Mouse (Mus musculus) spleen, adult 12 weeks (tissue): ENCODE data around the gene Sestd1.

ENCODE experiments used
- DNase-seq: peaks from one replicate; pipeline ENCODE4 v3.0.0; 2022; ENCODE audit warnings: low spot score

Gene Sestd1

DNA sequence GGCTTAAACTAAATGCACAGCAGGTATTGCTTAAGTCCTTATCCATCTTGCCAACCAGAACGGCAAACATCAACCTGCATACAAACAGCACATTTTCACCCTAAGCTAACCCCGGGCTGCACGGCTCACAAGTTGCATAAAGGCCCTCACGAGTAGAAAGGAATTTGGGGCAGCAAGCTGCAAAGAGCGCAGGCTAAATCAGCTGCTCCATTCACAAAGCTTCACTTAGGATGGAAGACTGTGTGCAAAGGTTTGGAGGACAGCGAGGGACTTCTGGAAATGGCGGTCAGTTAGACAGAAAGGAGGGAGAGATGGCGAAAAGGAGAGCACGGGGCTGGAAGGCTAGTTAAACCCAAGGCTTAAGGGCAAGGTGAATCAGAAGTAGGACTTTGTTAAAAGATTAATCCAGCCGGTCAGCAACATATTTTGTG is 108.1 kb downstream of the Sestd1 start:
- no peak for DNase-seq

DNA sequence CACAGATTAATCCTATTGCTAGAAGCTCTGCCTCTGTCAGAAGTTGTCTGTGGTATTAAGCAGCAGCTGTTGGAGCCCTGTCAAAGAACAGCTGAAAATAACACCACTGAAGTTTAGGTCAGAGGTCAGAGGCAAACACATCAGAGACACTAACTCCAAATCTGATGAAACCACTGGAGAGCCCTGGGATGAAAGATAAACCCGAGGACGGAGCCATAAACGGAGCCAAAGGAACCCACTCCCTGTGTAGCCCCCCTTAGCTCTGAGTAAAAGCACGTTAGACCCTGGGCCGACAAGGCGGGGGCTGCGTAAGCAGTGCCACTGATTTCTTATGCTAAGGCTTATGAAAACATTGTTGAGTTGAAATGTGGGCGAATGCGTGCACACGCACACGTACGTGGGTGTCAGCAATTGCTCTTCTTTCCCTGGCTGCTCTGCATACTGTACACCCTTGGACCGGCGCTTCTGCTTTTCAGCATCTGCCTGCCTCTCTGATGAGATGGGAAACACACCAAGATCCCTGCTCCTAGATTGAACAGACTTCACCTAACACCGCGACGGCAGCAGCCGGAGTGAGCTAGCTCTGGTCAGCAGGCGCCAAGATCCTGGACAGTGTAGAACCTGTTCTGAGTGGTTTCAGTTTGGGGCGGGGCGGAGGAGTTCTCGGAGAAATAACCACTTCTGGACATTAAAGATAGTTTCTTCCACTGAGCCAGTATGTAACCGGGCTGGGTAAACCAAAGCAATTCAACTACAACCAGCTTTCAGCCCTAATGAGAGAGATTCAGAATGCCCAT is 108.8 kb downstream of the Sestd1 start:
- DNase-seq = no peak

DNA sequence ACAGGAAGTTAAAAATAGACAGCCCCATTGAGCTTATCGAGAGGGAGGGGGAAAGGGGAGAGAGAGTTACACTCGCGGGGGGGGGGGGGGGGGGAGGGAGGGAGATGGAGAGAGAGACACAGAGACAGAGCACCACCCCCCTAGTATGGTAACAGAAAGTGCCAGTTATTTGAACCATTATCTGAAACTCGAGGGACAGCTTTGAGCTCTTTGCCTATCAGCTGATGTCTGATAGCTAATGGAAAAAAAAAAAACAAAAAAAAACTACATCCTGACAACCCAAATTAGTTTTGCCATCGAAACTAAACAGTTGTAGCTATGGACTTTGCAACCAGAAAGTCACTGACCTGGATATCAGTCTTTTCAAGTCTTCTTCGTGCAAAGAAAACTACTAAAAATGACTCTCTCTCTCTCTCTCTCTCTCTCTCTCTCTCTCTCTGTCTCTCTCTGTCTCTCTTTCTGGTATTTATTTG is 109.7 kb downstream of the Sestd1 start, which contains the start of gene Ccdc141:
Ccdc141 (minus strand) TSS at position 4 of the 473 bp plus-strand sequence.
- no peak for DNase-seq

DNA sequence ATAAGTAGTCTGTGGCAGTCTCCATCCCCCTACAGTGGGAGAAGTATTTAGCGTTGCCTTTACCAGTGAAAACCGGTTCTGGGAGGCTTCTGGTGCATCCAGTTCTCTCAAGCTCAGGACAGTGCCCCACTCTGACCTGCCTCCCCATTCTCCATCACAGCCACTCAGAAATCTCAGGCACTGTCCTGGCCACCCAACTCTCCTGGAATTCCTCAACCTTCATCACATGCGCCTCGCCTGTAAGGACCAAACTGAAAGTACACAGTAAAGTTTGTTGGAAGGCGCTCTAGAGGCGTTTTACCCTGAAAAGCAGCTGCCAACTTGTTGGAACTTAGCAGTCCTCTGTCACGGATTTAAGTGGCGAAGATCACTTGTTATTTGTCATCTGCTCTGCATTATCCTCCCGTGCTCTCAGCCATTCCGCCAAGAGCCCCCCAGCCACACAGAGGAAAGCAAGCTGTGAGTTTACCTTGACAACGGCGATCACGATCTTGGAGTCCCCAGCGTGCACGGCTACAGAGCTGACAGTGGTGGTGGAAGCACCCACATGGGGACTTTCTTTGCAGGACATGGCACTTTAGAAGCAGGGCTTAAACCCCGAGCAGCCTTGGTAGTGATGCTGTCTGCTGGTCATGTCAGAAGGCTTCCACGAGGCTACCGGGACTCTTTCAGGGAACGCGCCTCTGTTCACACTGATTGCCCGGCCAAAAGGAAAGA is 110.3 kb downstream of the Sestd1 start:
- DNase-seq = peak; percentile 23

DNA sequence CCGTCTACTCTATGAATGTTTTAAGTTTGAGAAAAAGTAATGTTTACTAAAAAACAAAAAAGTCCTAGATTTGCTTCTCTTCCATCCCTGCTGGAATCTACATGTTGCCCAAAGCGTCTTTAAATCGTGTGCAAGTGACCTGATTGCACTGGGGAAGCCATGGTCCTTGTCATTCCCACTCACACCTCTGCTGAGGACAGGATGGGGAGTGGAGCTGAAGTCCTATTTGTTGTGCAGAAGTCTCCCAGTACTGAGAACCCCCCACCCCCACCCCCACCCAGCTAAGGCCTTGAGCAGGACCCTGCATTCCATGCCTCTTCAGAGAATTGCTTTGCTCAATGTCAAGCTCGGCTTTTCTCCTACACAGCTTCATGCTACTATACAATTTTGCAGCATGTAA is 111.2 kb downstream of the Sestd1 start:
- no peak for DNase-seq

DNA sequence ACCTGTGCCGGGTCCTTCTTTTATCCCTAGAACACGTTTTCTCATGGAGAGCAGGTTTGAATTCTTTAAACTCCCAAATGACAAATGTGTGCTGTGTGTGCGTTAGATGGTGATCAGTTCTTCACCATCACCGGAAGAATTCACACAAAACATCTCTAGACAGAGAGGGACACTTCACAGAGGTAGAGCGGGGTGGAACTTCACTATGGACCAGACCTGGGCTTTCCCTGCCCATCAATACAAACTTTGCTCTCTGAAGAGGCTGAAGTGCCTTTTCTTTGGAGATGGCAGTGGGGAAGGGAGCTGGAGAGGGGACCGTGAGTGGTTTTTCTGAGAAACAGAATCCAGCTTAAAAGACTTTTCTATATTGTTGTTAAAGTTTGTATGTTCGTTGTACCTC is 111.6 kb downstream of the Sestd1 start:
- DNase-seq = no peak

DNA sequence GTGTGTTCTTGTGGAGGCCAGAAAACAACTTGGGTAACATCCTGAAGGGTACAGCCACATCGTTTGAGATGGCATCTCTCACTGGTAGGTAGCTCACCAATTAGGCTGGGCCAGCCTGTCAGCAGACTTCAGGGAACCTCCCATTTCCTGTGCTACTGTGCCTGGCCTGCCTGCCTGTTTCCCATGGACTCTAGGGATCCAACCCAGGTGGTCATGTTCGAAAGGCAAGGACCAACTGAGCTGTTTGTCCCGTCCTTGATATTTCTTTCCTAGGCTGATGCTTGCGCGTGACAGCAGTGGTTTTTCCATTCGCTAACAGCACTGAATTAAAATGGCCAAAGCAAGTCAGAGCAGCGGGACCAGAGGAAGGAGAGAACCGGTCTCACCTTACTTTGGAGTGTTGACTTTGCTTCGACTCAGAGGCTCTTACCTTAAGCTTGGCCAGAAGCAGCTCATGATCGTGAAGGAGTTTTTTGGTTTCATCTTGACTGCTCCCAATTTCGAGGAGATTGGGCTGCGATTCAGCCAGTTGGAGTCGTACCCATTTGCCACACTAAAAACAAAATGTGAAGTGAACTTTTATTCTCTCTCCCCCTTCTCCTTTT is 112.2 kb downstream of the Sestd1 start:
- no peak for DNase-seq

DNA sequence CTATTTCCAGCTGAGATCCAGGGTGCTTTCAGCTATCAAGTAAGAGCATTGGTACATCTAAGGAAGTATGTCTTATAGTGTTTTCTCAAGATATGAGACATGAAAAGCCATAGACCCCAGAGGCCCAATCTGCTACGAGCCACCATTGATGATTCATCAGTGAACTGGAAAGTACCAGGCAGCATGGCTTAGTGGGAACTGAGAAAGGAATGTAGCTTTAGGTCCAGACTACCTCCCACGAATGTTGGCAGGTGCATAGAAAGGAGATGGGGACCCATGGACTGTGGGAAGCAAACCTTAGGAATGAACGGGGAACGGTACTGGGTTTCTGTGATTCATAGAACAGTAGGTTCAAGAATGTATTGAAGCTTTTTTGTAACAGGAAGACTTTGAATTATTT is 114.0 kb downstream of the Sestd1 start:
- DNase-seq = no peak

DNA sequence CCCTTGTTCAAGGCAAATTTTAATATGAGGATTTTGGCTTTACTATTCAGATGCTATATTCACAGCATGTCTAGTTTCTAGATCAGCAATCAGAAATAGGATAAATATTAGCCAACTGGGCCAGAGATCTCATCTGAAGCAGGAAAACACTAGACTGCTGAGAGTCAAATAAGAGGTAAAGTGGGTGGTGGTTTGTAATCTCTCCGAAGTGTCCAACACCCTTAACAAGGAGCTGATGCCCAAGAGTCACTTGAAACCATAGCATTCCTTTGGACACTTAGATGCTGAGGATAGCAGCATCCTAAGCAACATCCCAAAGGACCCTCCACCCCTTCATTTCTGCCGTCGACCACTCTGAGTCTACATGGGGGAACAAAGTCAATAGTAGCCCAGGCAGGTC is 115.7 kb downstream of the Sestd1 start:
- no peak for DNase-seq

DNA sequence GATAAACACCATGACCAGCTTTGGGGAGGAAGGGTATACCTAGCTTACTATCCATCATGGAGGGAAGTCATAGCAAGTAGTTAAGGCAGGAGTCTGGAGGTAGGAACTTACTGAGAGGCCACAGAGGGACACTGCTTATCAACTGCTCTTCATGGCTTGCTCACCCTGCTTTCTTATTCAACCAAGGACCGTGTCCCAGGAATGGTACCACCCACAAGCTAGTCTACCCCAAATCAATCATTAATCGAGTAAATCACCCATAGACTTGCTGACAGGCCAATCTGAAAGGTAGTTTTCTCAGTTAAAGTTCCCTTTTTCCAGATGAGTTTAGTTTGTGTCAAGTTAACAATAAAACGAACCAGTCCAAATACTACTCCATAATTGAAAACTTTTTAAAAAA is 117.0 kb downstream of the Sestd1 start:
- DNase-seq = no peak

DNA sequence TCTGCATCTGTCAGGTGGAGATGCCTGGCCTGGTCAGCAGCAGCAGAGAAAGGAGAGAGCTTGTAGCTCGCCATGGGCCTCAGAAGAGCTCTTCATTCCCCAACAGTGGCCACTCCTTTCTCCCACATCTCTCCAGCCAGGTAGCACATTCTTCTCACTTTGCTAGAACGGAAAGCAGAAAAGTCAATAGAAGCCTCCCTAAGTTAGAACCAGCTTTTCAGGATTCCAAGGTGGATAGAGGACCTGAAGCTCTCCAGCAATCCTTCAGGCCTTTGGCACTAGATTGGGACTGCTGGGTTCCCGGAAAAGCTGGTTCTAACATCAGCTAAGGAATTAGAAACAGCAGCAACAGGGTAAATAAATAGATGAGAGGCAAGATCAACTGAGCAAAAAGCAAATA is 118.3 kb downstream of the Sestd1 start:
- no peak for DNase-seq

DNA sequence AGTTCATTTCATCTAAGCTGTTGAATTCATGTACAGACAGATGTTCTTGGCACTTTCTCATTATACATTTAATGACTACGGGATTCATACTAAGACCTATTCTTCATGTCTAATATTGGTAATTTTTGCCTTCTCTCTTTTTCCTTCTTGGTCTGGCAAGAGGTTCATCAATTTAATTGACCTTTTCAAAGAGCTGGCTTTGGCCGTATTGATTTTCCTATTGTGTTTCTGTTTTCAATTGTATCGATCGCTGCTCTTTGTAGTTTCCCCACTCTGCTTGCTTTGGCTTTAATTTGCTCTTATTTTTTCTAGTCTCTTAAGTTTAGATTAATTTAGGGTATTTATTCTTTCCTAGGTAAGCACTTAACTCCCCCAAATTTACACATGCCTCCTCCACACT is 122.8 kb downstream of the Sestd1 start:
- DNase-seq = no peak

DNA sequence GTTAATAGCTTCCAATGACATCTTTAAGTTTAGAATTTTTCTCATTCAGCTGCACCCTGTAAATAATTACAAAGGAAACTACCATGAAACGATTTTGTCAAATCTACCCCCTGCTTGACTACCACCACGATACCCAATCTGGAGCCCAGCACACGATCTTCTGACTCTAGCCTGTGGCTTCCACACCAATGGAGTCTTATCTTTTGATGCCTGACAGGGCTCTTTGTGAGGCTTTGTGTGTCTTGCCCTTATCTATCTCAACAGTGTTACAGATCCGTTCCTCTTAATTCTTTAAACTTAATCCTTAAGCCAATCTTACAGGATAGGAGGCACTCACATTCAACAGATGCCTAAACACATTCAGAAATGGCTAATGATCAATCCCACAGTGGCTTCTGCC is 126.3 kb downstream of the Sestd1 start:
- no peak for DNase-seq

DNA sequence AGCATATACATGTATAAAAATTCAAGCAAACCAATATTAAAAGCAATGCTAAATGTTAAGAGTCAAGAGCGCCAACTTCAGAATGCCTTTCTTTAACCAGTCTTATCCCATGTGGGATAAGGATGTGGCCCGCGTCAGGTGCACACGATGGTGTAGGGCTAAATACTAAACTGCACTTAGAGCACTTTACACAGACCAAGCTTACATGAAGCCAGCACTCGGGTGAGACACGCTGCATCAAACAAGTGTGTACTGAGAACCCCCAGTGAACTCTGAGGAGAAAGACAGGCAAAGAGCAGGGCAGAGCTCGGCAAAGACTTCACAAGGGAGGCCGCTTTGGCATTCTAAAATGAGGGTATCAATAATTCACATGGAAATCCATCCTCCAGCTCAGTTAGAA is 129.1 kb downstream of the Sestd1 start:
- DNase-seq = no peak

DNA sequence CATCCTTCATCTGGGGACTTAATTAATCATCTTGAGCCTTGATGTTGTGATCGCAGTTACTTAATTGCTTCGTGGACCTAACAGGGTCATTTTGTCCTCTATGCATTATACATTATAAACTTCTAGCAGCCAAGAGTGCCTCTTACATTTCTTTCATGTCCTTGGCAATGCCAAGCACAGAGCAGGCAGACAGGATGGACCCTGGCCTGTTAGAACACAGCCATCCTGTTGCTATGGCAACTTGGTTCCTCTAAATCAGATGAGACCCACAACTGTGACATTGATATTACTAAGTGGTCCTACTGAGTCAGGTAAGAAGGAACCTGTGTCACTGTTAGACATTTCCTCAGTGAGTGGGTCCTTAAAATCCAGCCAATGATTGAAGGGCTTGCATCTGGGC is 130.8 kb downstream of the Sestd1 start:
- no peak for DNase-seq

DNA sequence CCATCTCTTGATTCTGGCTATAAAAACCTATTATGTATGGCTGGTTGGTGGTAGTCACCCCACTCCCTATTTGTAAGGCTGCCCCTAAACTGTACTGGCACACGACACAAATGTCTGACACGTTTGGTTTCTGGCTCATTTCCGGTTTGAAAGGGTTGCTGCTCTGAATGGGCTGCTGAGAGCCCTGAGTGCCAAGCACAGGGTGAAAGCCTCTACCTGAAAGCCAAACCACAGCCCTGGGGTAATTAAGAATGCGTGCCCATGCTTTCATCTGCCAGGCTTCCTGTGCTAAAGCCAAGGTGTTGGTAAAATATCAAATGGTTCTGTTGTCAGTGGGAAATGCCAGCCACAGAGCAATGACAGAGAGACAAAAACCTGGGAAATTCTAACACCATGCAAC is 132.2 kb downstream of the Sestd1 start:
- no peak for DNase-seq

DNA sequence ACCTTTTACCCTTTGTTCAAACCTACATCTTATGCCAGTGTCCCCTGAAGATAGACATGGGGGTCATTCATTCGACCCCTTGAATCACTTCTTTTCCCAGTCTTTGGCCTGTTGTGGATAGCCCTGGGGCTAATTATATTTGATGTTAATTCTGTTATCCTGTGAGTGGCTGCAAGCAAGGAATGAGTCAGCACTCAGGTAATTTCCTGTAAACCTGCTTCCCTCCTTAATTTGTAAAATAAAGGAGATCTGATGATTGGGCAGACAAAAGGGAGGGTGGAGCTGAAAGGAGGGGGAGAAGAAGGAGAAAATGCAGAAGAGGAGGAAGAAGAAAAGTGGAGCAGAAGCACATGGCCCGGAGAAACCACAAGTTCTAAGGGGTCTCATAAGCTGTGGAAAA is 133.4 kb downstream of the Sestd1 start:
- no peak for DNase-seq

DNA sequence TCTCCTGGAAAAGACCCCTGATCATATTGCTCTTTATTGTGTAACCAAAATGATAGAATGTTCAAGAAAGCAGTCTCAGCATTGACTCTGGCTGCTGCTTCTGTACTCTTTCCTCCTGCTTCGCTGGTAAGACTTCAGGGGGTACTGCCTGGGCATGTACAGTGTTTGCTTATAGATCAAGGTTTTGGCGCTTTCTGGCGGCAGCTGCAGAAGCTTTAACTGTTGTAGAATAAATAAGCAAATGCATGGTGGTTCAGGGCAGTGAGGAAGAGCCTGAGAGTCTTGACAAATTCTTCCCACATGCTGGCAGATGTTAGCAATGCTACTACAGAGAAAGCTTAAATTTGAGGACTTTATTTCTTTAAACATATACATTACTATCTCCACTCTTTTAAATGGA is 134.1 kb downstream of the Sestd1 start:
- DNase-seq = no peak

DNA sequence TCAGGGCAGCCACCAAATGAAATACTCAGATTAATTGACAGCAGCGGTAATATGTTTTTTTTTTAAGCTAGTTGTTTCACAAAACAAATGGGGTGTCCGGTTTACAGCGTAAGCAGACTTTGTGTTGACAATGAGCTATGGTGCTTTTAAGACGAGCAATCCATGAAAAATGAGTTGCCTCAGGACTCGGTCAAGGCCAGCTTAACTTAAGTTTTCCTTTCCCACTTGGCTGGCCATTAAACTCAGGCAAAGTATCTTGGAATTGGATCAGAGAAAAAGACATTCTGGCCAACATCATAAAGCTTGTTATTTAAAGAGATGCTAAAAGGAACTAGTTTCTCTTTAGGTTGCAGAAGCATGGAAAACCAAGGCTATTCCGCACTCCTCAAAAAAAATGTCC is 136.9 kb downstream of the Sestd1 start:
- no peak for DNase-seq

DNA sequence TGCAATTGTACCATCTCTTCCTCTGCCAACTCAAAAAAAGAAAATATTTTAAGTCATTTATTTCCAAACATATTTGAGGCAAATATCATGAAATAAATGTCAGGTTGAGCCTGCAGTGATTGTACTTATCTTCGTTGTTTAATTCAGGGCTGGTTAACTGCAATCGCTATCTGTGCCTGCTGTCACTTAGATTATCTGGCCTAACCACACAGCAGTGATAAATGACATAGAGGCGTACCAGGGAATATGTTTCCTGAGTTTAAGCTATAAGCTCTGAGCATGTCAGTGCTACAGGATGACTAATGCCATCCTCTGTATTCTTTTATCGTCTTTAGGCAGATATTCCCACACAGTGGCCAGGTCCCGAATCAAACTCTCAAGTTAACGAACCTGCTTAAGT is 141.5 kb downstream of the Sestd1 start:
- DNase-seq = no peak

DNA sequence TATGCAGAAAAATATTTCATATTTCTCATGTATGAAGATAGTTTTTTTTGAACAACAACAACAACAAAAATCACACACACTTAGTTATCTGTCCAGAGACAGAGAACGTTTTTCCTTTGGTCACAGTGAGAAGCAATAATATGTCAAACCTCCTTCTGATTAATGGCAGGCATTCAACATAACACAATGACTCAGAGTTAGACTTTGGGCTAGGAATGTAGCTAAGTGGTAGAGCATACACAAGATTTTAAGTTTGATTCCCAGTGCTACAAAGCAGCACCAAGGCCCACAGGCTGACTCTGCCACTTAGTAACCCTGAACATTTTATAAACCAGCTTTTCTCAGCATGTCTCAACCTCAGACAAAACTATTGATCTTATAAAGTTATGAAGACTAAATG is 145.5 kb downstream of the Sestd1 start:
- no peak for DNase-seq

DNA sequence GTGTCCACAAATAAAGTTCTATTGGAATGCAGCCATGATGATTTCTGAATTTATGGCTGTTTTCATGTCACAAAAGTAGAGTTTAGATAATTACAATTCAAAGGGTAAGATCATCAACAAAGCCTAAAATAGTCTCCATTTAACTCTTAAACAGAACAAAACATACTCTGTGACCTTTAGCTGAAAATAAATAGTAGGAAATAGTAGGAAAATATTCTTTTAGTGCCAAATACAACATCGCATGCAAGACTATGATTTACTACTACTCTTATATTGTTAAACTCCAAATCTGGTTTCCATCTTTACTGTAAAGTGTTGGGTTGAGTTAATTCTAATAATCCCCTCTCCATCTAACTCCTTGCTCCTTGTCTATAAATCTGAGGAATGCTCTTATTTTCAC is 147.0 kb downstream of the Sestd1 start:
- DNase-seq = no peak
